Mouse (Mus musculus): Measurements from ENCODE around the gene Sec22c.

Gene Sec22c

GRCm38 (mm10) chr9:121653668-121654067 lies 51.6 kb downstream of the Sec22c start:
- DNase-seq (ENCODE audit: low read depth, low spot score), result no peak

GRCm38 (mm10) chr9:121647026-121647425 lies 58.3 kb downstream of the Sec22c start:
- no peak for DNase-seq (ENCODE audit: low read depth, low spot score)

DNA sequence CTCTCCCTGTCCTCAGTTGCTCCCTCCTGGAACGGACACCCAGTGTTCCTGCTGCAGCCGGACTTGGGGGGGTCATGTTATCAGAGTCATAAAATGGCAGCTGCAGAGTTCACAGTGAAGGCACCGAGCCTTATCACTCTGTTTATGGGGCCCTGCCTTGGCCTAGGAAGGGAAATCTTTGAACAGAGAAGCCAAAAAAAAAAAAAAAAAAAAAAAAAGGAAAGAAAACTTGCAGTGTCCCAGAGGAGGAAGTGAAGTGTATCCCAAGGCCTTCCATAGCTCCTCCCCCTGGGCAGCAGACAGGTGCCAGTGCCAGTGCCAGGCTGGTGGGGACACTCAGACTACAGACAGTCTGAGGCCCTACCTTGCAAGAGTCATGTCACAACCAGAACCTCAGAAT lies 60.4 kb downstream of the Sec22c start:
- no peak for DNase-seq (ENCODE audit: low read depth, low spot score)

DNA sequence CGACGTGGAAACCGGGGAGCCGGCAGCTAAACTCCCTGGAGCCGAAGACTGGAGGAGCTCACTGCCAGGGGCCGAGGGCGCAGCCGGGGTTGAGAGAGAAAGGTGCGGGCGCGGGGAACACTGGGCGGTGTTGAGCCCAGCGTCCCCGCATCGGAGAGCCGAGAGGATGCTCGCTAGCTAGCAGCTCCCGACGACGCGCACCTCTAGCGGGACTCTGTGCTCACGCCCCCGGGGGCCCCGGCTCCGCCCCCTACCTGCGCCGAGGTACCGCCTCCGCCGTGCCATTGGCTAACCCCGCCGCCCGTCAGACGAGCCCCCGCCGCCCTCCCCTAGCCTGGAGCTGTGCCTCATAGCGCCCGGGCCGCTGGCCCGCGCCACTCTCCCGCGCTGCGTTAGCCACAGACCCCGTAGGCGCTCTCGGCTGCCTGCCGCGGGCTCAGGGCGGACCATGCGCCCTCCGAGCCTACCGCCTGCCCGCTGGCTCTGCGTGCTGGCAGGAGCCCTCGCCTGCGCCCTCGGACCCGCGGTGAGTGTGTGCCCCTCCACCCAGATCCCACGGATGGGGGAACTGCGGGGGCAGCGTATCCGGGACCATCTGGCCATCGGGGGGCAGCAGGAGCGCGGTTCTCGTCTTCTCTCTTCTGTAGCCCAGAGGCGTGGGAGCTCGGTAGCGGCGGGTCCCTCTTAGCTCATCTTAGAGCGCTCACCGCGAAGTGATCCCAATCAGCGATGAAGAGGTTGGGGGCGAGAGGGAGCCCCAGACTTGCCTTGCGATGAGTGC lies 62.7 kb downstream of the Sec22c start, which contains the start of gene Vipr1:
TSS of gene Vipr1 (plus strand) at position 316 of the 781 bp plus-strand sequence.
- DNase-seq (ENCODE audit: low read depth, low spot score), result peak; percentile 47

GRCm38 (mm10) chr9:121642001-121642400 lies 63.3 kb downstream of the Sec22c start, which contains the start of gene Lyzl4:
Gene Lyzl4, minus strand, starts transcription at chr9:121642096.
- peak; percentile 37 for DNase-seq (ENCODE audit: low read depth, low spot score)

GRCm38 (mm10) chr9:121641235-121641915 lies 63.9 kb downstream of the Sec22c start:
- no peak for DNase-seq (ENCODE audit: low read depth, low spot score)

DNA sequence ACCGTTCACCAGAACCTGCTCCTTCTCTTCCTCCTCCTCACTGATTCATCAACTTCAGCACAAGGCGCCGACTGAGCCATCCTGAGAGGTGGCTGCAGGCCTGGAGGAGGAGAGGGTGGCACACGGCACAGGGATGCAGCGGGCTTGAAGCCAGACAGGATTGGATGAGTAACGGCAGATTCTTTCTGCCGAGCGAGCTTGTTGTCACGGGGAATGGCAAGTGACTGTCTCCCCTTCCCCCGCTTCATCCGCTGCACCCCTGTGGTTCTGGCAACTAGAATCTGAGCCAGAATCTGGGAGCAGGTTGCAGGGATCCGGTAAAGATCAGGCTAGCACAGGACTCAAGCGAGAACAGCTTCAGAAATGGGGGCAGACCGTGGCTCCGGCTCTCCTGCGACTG lies 65.5 kb downstream of the Sec22c start:
- DNase-seq (ENCODE audit: low read depth, low spot score), result no peak

DNA sequence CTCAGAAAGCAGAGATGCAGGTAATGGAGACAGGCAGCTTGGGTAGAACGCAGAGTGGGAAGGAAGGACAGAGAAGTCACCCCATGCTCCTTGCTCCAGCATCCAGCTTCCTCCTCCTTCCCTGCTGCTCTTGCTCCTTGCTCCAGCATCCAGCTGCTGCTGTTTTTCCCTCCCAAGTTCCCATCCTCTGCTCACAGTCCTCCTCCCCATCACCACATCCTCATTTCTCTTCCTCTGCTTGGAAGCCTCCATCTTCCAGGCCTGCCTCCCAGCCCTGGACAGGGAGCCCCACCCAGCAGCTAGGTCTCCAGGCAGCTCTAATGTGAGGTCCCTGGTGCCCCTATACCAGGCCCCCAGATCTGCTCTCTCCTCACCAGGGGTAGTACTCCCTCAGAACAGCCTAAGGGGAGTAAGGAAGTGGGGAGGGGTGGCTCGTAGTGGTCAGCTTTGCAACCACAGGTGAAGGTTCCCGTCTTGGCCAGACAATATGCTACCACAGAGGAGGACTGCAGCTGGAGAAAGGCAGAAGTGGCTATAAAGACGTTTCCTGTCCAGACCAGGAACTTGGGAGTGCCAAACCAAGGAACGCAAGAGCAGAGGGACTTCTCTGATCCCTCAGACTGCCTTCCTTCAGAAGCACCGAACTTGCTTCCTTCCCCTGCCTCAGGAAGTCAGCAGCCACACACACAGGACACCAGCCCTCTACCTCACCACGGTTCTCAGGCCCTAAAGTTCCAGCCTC lies 69.3 kb downstream of the Sec22c start:
- DNase-seq (ENCODE audit: low read depth, low spot score), result no peak

GRCm38 (mm10) chr9:121633306-121633705 lies 72.0 kb downstream of the Sec22c start:
- peak; percentile 36 for DNase-seq (ENCODE audit: low read depth, low spot score)

GRCm38 (mm10) chr9:121632891-121633290 lies 72.4 kb downstream of the Sec22c start:
- DNase-seq (ENCODE audit: low read depth, low spot score), result no peak

- DNase-seq (ENCODE audit: low read depth, low spot score), result no peak
Measured at GRCm38 (mm10) chr9:121631946-121632345, 73.3 kb downstream of the Sec22c start.

DNA sequence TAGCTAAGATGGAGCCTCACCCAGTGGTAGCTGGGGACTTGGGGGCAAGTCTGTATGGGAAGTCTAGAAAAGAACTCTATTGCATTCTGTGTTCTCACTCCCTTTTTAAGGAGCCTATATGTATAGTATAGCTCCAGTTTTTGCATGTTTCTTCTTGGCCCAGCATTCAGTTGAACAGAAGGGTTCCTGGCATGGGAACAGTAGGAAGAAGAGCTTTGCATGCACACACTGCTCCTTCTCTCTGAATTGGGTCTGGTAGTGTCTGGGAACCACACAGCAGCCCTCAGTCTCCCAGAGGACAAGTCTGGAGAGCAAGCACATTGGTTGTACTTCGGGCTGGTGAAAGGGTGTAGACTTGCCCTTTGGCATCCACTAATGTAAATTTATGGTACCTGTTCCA lies 74.7 kb downstream of the Sec22c start:
- no peak for DNase-seq (ENCODE audit: low read depth, low spot score)
